Mouse (Mus musculus): ENCODE results near the gene Gpc4. TPM values are rescaled to one million over a fixed set of nuclear protein-coding genes. Genes with fewer than 3 reads are reported as not detected.

Gpc4 gene
- polyA plus RNA-seq, 1 experiment from 2014 or later, result 10.3 TPM

- no peaks in the 10 kb centered on the region for H3K9me3 ChIP-seq
- ATAC-seq (ENCODE audit: low FRiP score), result no peak
These were observed 78.0 kb downstream of the Gpc4 start for GRCm38 (mm10) chrX:52086885-52087573.

DNA sequence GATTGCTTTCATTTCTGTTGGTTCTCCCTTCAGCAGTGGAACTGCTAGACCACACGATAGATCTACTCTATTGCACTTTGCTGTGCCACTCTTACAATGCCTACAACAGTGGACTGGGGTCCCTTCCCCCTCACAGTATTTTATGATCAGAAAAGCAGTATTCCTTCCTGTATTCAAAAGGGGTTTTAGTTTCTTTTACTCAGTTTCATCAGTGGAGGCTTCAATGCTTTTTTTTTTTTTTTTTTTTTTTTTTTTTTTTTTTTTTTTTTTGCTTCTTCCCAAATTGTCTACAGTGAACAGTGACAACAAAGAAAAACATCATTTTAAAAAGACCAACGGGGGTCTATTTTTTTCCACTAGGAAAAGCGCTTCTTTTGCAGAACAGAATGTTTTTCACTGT is 81.5 kb downstream of the Gpc4 start:
- WGBS, result 84% methylated on average over 3 of the region's 3 CpGs
- Histone ChIP-seq H3K36me3 (no peaks in the 10 kb centered on the region), H3K4me1 (replicated peaks) (no peaks in the 10 kb centered on the region), H3K9ac (no peak overlapping the region), H3K4me3 (no peak overlapping the region), H3K27me3 (no peaks in the 10 kb centered on the region), H3K9me3 (no peaks in the 10 kb centered on the region), H3K27ac (no peak overlapping the region), H3K4me2 (no peak overlapping the region)
- ATAC-seq (ENCODE audit: low FRiP score), result no peak

More at GRCm38 (mm10) chrX:52086885-52087573, 78.0 kb downstream of the Gpc4 start:
- Histone ChIP-seq H3K9ac (no peak overlapping the region), H3K4me3 (no peak overlapping the region), H3K4me2 (no peak overlapping the region), H3K36me3 (no peaks in the 10 kb centered on the region), H3K4me1 (replicated peaks) (no peaks in the 10 kb centered on the region), H3K27ac (no peak overlapping the region), H3K27me3 (no peaks in the 10 kb centered on the region)
- 74% methylated on average over 8 of the region's 8 CpGs for WGBS

DNA sequence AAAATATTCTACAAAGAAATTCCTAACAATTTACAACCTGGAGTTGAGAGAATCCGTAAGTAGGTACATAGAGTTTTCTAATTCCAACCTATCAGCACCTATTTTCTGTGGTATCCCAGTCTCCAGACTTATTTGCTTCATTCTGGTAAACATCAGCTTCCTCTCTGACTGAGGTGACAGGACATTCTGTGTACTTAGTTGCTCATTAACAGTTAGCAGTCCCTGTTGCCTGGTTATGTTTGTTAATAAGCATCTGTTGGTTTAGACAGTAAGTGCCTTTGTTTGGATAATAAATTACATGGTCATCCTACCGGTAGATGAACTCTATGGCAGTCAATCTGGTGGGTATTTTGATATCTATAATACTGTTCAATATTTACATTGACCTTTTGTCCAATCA is 92.6 kb downstream of the Gpc4 start:
- ATAC-seq (ENCODE audit: low FRiP score), result no peak
- 87% methylated on average over 2 of the region's 2 CpGs for WGBS

DNA sequence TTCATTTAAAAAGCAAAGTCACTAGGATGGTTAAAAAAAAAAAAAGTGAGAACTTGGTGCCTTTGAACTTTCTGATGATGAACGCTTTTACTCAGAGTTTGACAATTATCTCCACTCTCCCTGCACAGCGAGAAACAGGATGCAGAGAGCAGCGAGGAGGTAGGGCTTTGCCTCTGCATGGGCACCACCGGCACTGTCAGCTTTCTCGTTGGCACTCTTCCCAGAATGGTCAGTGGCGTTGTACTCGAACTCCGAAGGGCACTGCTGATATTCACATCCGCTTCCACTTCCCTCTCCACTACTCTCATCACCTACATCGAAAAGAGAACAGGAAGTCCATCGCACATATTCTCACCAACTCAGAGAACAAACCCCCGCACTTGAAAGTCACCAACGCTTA is 111.6 kb downstream of the Gpc4 start:
- Histone ChIP-seq H3K27me3 (0 out of 2 replicates have a peak, but pooled peaks cover 2% of the 10 kb centered on the region), H3K9ac (no peak overlapping the region), H3K4me2 (no peak overlapping the region), H3K4me1 (replicated peaks) (no peaks in the 10 kb centered on the region), H3K27ac (no peak overlapping the region), H3K4me3 (no peak overlapping the region), H3K36me3 (no peaks in the 10 kb centered on the region), H3K9me3 (no peaks in the 10 kb centered on the region)
- 75% methylated on average over 13 of the region's 13 CpGs for WGBS
- no peak for ATAC-seq (ENCODE audit: low FRiP score)

More for the DNA sequence above, 92.6 kb downstream of the Gpc4 start:
- Histone ChIP-seq H3K36me3 (no peaks in the 10 kb centered on the region), H3K9me3 (no peaks in the 10 kb centered on the region), H3K4me2 (no peak overlapping the region), H3K9ac (no peak overlapping the region), H3K27me3 (no peaks in the 10 kb centered on the region), H3K4me1 (replicated peaks) (no peaks in the 10 kb centered on the region), H3K4me3 (no peak overlapping the region), H3K27ac (no peak overlapping the region)

GRCm38 (mm10) chrX:52052011-52052410 is 113.0 kb downstream of the Gpc4 start:
- Histone ChIP-seq H3K4me1 (replicated peaks) (no peaks in the 10 kb centered on the region), H3K36me3 (no peaks in the 10 kb centered on the region), H3K9ac (no peak overlapping the region), H3K4me2 (no peak overlapping the region), H3K9me3 (no peaks in the 10 kb centered on the region), H3K27me3 (0 out of 2 replicates have a peak, but pooled peaks cover 2% of the 10 kb centered on the region), H3K4me3 (no peak overlapping the region), H3K27ac (no peak overlapping the region)
- ATAC-seq (ENCODE audit: low FRiP score), result no peak
- WGBS, result 39% methylated on average over 5 of the region's 5 CpGs

DNA sequence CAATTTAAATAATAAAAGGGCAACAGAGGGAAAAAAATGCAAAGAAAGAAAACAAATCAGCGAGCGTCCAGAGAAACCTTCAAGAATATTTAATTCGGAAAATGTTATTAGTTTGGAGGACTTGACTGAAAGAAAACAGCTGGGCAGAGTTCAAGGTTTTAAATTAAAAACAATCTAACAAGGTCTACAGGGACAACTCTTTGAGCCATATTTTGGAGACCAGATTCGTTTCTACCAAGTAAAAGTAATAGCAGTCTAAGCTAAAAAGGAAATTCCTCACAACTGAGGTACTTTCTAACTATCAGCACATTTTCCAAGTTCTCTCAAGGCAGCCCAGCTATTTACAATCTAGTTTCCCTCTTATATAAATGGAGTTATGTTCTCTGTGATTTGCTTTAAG is 114.1 kb downstream of the Gpc4 start:
- Histone ChIP-seq H3K4me1 (replicated peaks) (no peaks in the 10 kb centered on the region), H3K4me2 (no peak overlapping the region), H3K4me3 (no peak overlapping the region), H3K36me3 (no peaks in the 10 kb centered on the region), H3K9me3 (no peaks in the 10 kb centered on the region), H3K27me3 (no peaks in the 10 kb centered on the region), H3K27ac (no peak overlapping the region), H3K9ac (no peak overlapping the region)
- WGBS, result 69% methylated on average over 4 of the region's 4 CpGs
- no peak for ATAC-seq (ENCODE audit: low FRiP score)

DNA sequence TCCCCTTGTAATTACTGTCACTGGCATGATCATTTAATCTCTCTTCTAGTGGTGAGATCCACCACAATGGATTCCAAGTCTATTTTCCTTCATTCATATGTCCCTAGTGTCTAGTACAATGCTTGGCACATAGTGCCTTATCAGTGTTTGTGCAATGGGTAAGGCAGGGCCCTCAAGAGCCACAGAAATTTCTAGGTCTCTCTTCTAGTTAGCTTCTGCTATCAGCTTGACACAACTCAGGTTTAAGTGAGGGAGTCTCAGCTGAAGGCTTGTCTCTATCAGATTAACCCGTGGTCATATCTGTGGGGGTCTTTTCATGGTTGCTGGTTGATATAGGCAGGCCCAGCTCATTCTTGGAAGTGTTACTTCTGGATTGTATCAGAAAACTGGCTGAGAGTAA is 125.2 kb downstream of the Gpc4 start:
- H3K27me3 ChIP-seq, result no peaks in the 10 kb centered on the region
- no peak overlapping the region for H3K9ac ChIP-seq
- H3K27ac ChIP-seq, result no peak overlapping the region
- no peak for ATAC-seq (ENCODE audit: low FRiP score)
- no peaks in the 10 kb centered on the region for H3K4me1 ChIP-seq (replicated peaks)
- WGBS, result 84% methylated on average over 1 of the region's 1 CpGs
- H3K9me3 ChIP-seq, result no peaks in the 10 kb centered on the region
- no peak overlapping the region for H3K4me2 ChIP-seq
- H3K36me3 ChIP-seq, result no peaks in the 10 kb centered on the region
- H3K4me3 ChIP-seq, result no peak overlapping the region

- 74% methylated on average over 7 of the region's 7 CpGs for WGBS
- Histone ChIP-seq H3K9me3 (no peaks in the 10 kb centered on the region), H3K4me1 (replicated peaks) (no peaks in the 10 kb centered on the region), H3K4me3 (no peak overlapping the region), H3K36me3 (no peaks in the 10 kb centered on the region), H3K4me2 (no peak overlapping the region), H3K9ac (no peak overlapping the region), H3K27me3 (no peaks in the 10 kb centered on the region), H3K27ac (no peak overlapping the region)
- no peak for ATAC-seq (ENCODE audit: low FRiP score)
These were observed 134.9 kb downstream of the Gpc4 start for GRCm38 (mm10) chrX:52030146-52030545.

DNA sequence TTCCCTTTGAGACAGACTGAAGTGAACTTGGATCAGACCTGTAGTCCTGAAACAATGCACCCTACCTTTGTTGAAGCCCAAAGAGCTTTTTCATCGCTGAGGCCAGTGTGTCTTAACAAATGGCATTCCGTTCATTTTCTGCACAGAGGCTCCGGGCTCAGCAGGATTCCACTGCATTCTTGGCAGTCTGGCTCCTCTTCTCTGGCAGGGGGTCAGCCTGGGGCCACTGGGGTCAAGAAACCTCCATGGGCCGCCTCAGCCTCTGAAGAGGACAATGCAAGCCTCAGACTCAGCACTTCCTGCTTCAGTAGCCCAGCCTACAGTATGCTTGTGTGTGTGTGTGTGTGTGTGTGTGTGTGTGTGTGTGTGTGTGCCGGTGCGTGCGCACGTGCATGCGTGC is 147.4 kb downstream of the Gpc4 start:
- H3K4me1 ChIP-seq (replicated peaks), result no peaks in the 10 kb centered on the region
- H3K4me2 ChIP-seq, result no peak overlapping the region
- no peak overlapping the region for H3K9ac ChIP-seq
- H3K27ac ChIP-seq, result no peak overlapping the region
- 30% methylated on average over 9 of the region's 9 CpGs for WGBS
- no peaks in the 10 kb centered on the region for H3K36me3 ChIP-seq
- no peak for ATAC-seq (ENCODE audit: low FRiP score)
- H3K27me3 ChIP-seq, result no peaks in the 10 kb centered on the region
- no peak overlapping the region for H3K4me3 ChIP-seq
- H3K9me3 ChIP-seq, result no peaks in the 10 kb centered on the region

Other genes starting within 250 kb of the Gpc4 start
- gene 1700080O16Rik, start 192.5 kb downstream of the Gpc4 start, polyA plus RNA-seq (2015; fragmentation: Nextera tagmentation; extraction: Ambion mirVana), result not detected in 2 replicates

Data from hindbrain, embryonic 13.5 days (tissue).